Mouse (Mus musculus): ENCODE results near the gene Tmem150b. TPM values are rescaled to one million over a fixed set of nuclear protein-coding genes. Genes with fewer than 3 reads are reported as not detected.
A peak's percentile ranks its signal among the peaks of the same experiment; 100 is the strongest.

The Tmem150b gene
- polyA plus RNA-seq (2015; fragmentation: Nextera tagmentation; extraction: Ambion mirVana), result 0.13 TPM in 2 replicates

- ATAC-seq (ENCODE audit: low FRiP score, low read depth), result no peak
- no peaks in the 10 kb centered on the region for H3K9me3 ChIP-seq
- H3K27ac ChIP-seq, result no peak within 1 kb of the TSS
- no peak within 1 kb of the TSS for H3K9ac ChIP-seq
- no peak within 1 kb of the TSS for H3K4me2 ChIP-seq (replicated peaks)
- no peaks in the 10 kb centered on the region for H3K36me3 ChIP-seq
- H3K4me3 ChIP-seq, result no peak within 1 kb of the TSS
- H3K27me3 ChIP-seq, result no peaks in the 10 kb centered on the region
- no peaks in the 10 kb centered on the region for H3K4me1 ChIP-seq
- WGBS, result 81% methylated on average over 7 of the region's 7 CpGs
These were observed at the start of gene Tmem150b for GRCm38 (mm10) chr7:4725169-4725568. Tmem150b (minus strand) TSS chr7:4725249.

DNA sequence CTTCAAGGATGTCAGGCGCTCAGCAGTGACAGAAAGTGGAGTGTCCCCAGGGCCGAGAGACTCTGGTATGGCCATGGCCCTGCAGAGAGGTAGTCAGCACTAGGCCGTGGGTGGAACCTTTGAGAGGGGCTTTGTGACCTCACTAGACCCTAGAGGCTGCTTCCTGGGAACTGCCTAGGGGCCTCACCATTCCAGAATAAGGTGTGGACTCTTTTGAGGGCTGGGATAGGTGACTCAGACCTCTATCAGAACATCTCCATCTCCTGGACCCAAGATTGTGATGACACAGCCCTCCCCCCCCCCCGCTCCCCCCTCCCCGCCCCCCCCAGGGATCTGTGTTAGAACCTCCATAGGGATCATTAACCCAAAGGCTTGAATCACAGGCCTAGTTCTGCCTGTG is 46.2 kb upstream of the Tmem150b start, which contains the start of gene Fam71e2:
Gene Fam71e2 (minus strand): TSS at position 101 of the 400 bp plus-strand sequence.
- Histone ChIP-seq H3K36me3 (no peaks in the 10 kb centered on the region), H3K9ac (no peak within 1 kb of the TSS), H3K4me2 (replicated peaks) (no peak within 1 kb of the TSS), H3K27me3 (peaks cover 23% of the 10 kb centered on the region), H3K4me1 (no peaks in the 10 kb centered on the region), H3K27ac (no peak within 1 kb of the TSS), H3K4me3 (no peak within 1 kb of the TSS), H3K9me3 (peaks cover 6% of the 10 kb centered on the region; the same call in 1 of the 2 replicates)
- WGBS, result 73% methylated on average over 3 of the region's 5 CpGs
- no peak for ATAC-seq (ENCODE audit: low FRiP score, low read depth)

DNA sequence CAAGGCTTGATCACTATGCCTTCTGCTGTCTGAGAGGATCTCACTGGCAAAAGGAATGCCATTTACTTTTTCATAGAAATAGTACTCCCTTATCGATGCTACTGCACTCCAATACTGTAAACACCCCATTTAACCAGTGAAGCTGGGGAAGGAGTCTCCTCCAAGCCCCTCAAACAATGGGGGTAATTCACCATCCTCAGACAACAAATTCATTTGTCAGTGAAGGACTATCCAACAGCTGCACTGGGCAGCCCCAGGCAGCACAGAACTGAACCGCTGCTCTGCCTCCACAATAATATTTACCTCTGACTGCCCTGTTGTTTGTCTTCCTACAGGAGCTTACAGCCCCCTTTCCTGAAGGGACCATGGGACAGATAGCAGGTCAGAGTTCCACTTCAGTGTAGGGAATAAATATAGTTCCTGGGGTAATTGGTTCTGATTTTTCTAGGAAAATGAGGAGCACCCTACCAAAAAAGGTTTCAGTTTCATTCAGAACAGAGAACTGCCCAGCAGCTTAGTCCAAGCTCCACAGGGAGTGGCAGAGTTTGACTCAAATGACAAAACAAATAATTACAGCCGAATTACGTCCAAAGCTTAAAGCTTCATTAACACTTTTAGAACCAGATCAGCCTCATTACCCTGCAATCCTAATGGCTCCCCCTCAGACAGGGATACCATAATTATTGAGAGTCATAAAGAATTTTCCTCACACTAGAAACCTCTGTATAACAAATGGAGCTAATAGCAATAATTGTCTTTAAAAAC is 40.1 kb upstream of the Tmem150b start:
- no peak overlapping the region for H3K4me2 ChIP-seq (replicated peaks)
- H3K27ac ChIP-seq, result no peak overlapping the region
- no peaks in the 10 kb centered on the region for H3K9me3 ChIP-seq
- H3K9ac ChIP-seq, result no peak overlapping the region
- WGBS, result 21% methylated on average over 4 of the region's 4 CpGs
- no peak overlapping the region for H3K4me3 ChIP-seq
- H3K4me1 ChIP-seq, result no peaks in the 10 kb centered on the region
- H3K36me3 ChIP-seq, result no peaks in the 10 kb centered on the region
- ATAC-seq (ENCODE audit: low FRiP score, low read depth), result no peak
- no peaks in the 10 kb centered on the region for H3K27me3 ChIP-seq

- no peaks in the 10 kb centered on the region; the same call in 1 of the 2 replicates for H3K27me3 ChIP-seq
- no peak for ATAC-seq (ENCODE audit: low FRiP score, low read depth)
- no peaks in the 10 kb centered on the region for H3K36me3 ChIP-seq
- H3K4me1 ChIP-seq, result no peaks in the 10 kb centered on the region
- no peak overlapping the region for H3K9ac ChIP-seq
- H3K9me3 ChIP-seq, result no peaks in the 10 kb centered on the region
- H3K4me3 ChIP-seq, result no peak overlapping the region
- H3K4me2 ChIP-seq (replicated peaks), result no peak overlapping the region
- no peak overlapping the region for H3K27ac ChIP-seq
- 59% methylated on average over 1 of the region's 1 CpGs for WGBS
These were observed 34.6 kb upstream of the Tmem150b start for GRCm38 (mm10) chr7:4759670-4760069.

DNA sequence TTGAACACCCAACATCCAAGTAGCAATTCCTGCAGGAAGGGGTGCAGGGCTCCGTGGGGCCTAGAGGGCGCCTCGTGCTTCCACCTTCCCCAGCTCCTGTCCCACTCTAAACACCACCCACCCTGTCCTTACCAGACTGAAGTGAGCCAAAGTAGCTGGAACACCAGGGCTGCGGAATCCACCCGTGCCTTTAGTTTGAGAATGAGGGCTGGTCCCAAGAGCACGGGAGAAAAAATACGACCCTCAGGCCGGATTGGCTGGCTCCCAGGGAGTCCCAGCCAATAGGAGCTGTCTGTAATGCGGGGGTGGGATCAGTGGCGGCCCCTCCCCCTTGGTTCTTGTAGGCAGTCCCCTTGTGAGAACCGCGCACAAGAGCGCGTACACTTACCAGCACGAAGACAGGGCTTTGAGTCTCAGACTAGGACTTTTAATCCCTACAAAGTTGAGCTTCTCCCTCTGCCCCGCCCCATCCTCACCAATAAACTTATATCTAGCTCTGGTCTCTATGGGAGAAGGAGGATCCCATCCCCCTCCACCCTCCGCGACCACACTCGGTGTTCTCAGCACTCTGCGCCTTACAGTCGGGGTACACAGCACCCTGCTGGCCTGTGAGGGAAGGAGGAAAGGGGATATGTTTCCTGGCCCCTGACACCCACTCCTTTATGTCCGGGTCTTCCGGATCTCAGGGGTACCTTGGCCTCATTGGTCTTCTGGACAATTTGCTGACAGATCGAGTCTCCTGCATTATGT is 27.9 kb upstream of the Tmem150b start, which contains the start of gene Cox6b2:
Gene Cox6b2 (minus strand): TSS at position 274 of the 750 bp plus-strand sequence.
- Histone ChIP-seq H3K4me1 (peaks cover 21% of the 10 kb centered on the region), H3K36me3 (peaks cover 9% of the 10 kb centered on the region), H3K27me3 (no peaks in the 10 kb centered on the region), H3K4me2 (replicated peaks) (peak within 1 kb of the TSS; percentile 65), H3K4me3 (peak within 1 kb of the TSS; percentile 47), H3K9me3 (no peaks in the 10 kb centered on the region), H3K27ac (peak within 1 kb of the TSS; percentile 53; the same call in 1 of the 2 replicates), H3K9ac (peak within 1 kb of the TSS; percentile 56)
- WGBS, result 4% methylated on average over 24 of the region's 24 CpGs
- peak; percentile 96 for ATAC-seq (ENCODE audit: low FRiP score, low read depth)

- peak overlapping the region; percentile 47 for H3K4me3 ChIP-seq
- WGBS, result 1% methylated on average over 30 of the region's 30 CpGs
- H3K9ac ChIP-seq, result peak overlapping the region; percentile 56
- H3K36me3 ChIP-seq, result peaks cover 9% of the 10 kb centered on the region
- H3K9me3 ChIP-seq, result no peaks in the 10 kb centered on the region
- H3K4me1 ChIP-seq, result peaks cover 21% of the 10 kb centered on the region
- H3K27ac ChIP-seq, result peak overlapping the region; percentile 53; the same call in 1 of the 2 replicates
- peak overlapping the region; percentile 65 for H3K4me2 ChIP-seq (replicated peaks)
- no peaks in the 10 kb centered on the region for H3K27me3 ChIP-seq
- peak; percentile 81 for ATAC-seq (ENCODE audit: low FRiP score, low read depth)
These were observed 27.1 kb upstream of the Tmem150b start for GRCm38 (mm10) chr7:4751971-4752820.

GRCm38 (mm10) chr7:4749169-4749568 is 24.1 kb upstream of the Tmem150b start:
- no peaks in the 10 kb centered on the region for H3K9me3 ChIP-seq
- H3K4me1 ChIP-seq, result peaks cover 21% of the 10 kb centered on the region
- WGBS, result 88% methylated on average over 2 of the region's 2 CpGs
- peaks cover 32% of the 10 kb centered on the region for H3K36me3 ChIP-seq
- H3K4me3 ChIP-seq, result no peak overlapping the region
- no peak for ATAC-seq (ENCODE audit: low FRiP score, low read depth)
- H3K27ac ChIP-seq, result no peak overlapping the region
- H3K9ac ChIP-seq, result no peak overlapping the region
- no peaks in the 10 kb centered on the region for H3K27me3 ChIP-seq
- H3K4me2 ChIP-seq (replicated peaks), result no peak overlapping the region

DNA sequence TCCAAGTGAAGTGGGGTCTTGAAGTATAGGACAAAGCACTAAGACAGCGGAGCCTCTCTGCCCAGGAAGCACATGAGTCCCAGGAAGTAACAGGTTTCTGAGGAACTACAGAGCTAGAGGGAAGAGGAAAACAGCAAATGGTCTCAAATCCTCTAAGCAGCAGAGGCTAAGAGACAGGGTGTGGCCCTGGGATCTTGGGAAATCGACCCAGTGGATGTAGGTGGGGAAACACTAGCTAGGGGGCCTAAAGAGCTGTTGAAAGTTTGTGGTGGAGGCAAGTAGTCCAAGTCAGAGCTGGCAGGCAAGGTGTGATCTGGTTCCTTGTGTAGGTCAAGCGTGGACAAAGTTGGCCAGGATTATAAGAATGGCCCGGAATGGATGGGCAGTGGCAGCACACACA is 23.3 kb upstream of the Tmem150b start:
- Histone ChIP-seq H3K9me3 (no peaks in the 10 kb centered on the region), H3K27ac (no peak overlapping the region), H3K36me3 (peaks cover 40% of the 10 kb centered on the region), H3K4me3 (no peak overlapping the region), H3K9ac (no peak overlapping the region), H3K4me2 (replicated peaks) (no peak overlapping the region), H3K27me3 (no peaks in the 10 kb centered on the region), H3K4me1 (peaks cover 21% of the 10 kb centered on the region)
- 73% methylated on average over 4 of the region's 4 CpGs for whole genome bisulfite sequencing
- ATAC-seq (ENCODE audit: low FRiP score, low read depth), result no peak

DNA sequence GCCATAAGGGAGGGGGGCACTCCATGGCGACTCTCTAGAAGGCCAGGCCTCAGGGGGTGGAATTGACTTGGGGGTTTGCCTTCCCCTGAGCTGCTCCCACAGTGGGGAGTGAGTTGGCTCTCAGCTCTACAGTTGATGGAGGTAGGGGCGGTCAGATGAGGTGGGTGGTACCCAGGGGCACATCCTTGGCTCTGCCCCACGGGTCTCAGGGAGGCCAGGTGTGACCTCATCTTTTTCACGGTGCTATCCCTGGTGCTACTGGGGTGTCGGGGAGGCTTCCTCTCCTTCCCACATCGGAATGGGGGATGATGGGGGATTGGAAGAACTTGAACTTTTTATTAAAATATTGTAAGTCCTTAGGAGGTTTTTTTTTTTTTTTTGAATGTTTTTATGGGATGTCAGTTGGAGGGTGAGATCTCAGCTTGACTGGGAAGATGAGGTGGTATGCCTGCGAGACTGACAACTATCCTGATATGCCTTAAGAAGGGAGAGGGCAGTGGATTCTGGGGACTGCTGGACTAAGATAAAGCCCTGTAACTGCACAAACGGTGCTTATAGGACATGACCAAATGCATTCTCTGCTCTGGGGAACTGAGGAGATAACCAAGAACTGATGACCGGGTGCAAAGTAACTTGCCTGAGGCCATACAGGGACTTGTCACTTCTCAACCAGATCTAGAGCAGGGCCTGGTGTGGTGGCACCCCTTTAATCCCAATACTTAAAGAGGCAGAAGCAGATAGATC is 22.3 kb upstream of the Tmem150b start:
- Histone ChIP-seq H3K4me1 (peaks cover 17% of the 10 kb centered on the region), H3K4me2 (replicated peaks) (no peak overlapping the region), H3K27ac (no peak overlapping the region), H3K36me3 (peaks cover 49% of the 10 kb centered on the region), H3K27me3 (no peaks in the 10 kb centered on the region), H3K9ac (no peak overlapping the region), H3K4me3 (no peak overlapping the region), H3K9me3 (no peaks in the 10 kb centered on the region)
- 64% methylated on average over 9 of the region's 9 CpGs for WGBS
- ATAC-seq (ENCODE audit: low FRiP score, low read depth), result no peak

DNA sequence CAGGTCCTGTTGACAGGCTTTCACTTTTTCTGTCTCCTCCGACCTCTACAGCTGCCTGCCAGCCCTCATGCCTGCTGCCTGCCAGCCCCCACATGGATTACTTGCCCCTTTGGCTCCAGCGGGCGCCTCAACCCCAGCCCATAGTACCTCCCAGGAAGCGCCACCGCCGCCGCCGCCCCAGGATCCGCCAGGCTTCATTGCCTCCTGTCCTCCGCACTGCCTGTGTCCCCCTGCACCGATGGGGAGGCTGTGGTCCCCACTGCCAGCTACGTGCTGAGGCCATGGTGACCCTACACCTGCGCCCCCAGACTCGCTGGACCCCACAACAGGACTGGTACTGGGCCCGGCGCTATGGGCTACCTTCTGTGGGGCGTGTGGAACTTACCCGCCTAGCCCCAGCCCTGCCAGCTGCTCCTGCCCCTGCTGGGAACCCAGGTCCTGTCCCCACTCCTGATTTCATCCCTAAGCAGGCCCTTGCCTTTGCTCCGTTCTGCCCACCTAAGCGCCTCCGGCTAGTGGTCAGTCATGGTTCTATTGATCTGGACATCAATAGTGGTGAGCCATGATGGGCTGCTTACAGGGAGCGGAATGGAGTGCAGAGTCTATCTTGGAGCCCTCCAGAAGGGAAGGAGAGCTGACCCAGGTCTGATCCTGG is 21.4 kb upstream of the Tmem150b start:
- Histone ChIP-seq H3K9ac (no peak overlapping the region), H3K36me3 (peaks cover 53% of the 10 kb centered on the region), H3K9me3 (no peaks in the 10 kb centered on the region), H3K4me3 (no peak overlapping the region), H3K4me2 (replicated peaks) (no peak overlapping the region), H3K27me3 (no peaks in the 10 kb centered on the region), H3K27ac (no peak overlapping the region), H3K4me1 (peaks cover 17% of the 10 kb centered on the region)
- 84% methylated on average over 22 of the region's 22 CpGs for WGBS
- ATAC-seq (ENCODE audit: low FRiP score, low read depth), result no peak

GRCm38 (mm10) chr7:4744886-4745285 is 19.8 kb upstream of the Tmem150b start:
- Histone ChIP-seq H3K4me2 (replicated peaks) (no peak overlapping the region), H3K27ac (no peak overlapping the region), H3K36me3 (peaks cover 53% of the 10 kb centered on the region), H3K4me1 (peaks cover 25% of the 10 kb centered on the region), H3K27me3 (no peaks in the 10 kb centered on the region), H3K9ac (no peak overlapping the region), H3K9me3 (no peaks in the 10 kb centered on the region), H3K4me3 (no peak overlapping the region)
- 95% methylated on average over 6 of the region's 6 CpGs for WGBS
- ATAC-seq (ENCODE audit: low FRiP score, low read depth), result no peak
